Mouse (Mus musculus): ENCODE data around the gene Olfm2. TPM values are rescaled to one million over a fixed set of nuclear protein-coding genes. Genes with fewer than 3 reads are reported as not detected.

Gene Olfm2
- polyA plus RNA-seq, 1 experiment: 0.93 TPM

GRCm38 (mm10) chr9:20781286-20781685, 35.1 kb upstream of the Olfm2 start:
- WGBS: 86% methylated on average over 3 of the region's 3 CpGs
- no peak for TF ChIP-seq POLR2A (IDR thresholded peaks at IDR 0.05; ENCODE audit: control insufficient read depth, extremely low read depth, insufficient read depth, low read length, poor library complexity)
- no peak for TF ChIP-seq CTCF (IDR thresholded peaks at IDR 0.05; ENCODE audit: borderline replicate concordance, control insufficient read depth, extremely low read depth, insufficient read depth, low read length, poor library complexity)
- Histone ChIP-seq H3K4me3 (ENCODE audit: control insufficient read depth, insufficient read depth, low read length) (no peak overlapping the region), H3K4me1 (replicated peaks; ENCODE audit: control insufficient read depth, insufficient read depth, low read length) (no peaks in the 10 kb centered on the region), H3K27me3 (ENCODE audit: control insufficient read depth, insufficient read depth, low read length) (no peaks in the 10 kb centered on the region), H3K36me3 (ENCODE audit: control insufficient read depth, insufficient read depth, low read length) (no peaks in the 10 kb centered on the region), H3K27ac (ENCODE audit: control insufficient read depth, insufficient read depth, low read length) (no peak overlapping the region)
- no peak for DNase-seq

DNA sequence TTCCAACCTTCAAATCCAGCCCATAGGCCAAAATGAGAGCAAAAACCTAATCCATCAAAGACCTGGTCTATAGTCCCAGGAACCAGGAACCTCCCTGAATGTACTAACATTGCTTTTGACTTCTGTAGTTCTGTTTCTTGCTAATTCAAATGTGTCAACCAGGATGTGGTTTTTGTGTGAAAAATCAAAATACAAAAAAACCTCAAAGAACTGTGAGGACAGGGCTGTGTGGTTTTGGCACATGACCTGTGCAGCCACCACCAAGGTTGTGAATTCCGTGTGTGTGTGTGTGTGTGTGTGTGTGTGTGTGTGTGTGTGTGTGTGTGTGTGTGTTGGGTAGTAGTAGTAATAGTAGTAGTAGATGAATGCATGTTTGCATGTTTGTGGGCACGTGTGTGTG, 19.1 kb upstream of the Olfm2 start:
- Histone ChIP-seq H3K27me3 (ENCODE audit: control insufficient read depth, insufficient read depth, low read length) (no peaks in the 10 kb centered on the region; the same call in 1 of the 2 replicates), H3K27ac (ENCODE audit: control insufficient read depth, insufficient read depth, low read length) (no peak overlapping the region), H3K36me3 (ENCODE audit: control insufficient read depth, insufficient read depth, low read length) (no peaks in the 10 kb centered on the region), H3K4me1 (replicated peaks; ENCODE audit: control insufficient read depth, insufficient read depth, low read length) (peaks cover 8% of the 10 kb centered on the region), H3K4me3 (ENCODE audit: control insufficient read depth, insufficient read depth, low read length) (no peak overlapping the region)
- no peak for DNase-seq
- TF ChIP-seq POLR2A (IDR thresholded peaks at IDR 0.05; ENCODE audit: control insufficient read depth, extremely low read depth, insufficient read depth, low read length, poor library complexity) (no peak), CTCF (IDR thresholded peaks at IDR 0.05; ENCODE audit: borderline replicate concordance, control insufficient read depth, extremely low read depth, insufficient read depth, low read length, poor library complexity) (no peak)
- 3% methylated on average over 2 of the region's 2 CpGs for WGBS

GRCm38 (mm10) chr9:20763099-20763498, 16.9 kb upstream of the Olfm2 start:
- Histone ChIP-seq H3K27ac (ENCODE audit: control insufficient read depth, insufficient read depth, low read length) (no peak overlapping the region), H3K4me3 (ENCODE audit: control insufficient read depth, insufficient read depth, low read length) (no peak overlapping the region), H3K4me1 (replicated peaks; ENCODE audit: control insufficient read depth, insufficient read depth, low read length) (peaks cover 8% of the 10 kb centered on the region), H3K36me3 (ENCODE audit: control insufficient read depth, insufficient read depth, low read length) (no peaks in the 10 kb centered on the region), H3K27me3 (ENCODE audit: control insufficient read depth, insufficient read depth, low read length) (no peaks in the 10 kb centered on the region; the same call in 1 of the 2 replicates)
- TF ChIP-seq CTCF (IDR thresholded peaks at IDR 0.05; ENCODE audit: borderline replicate concordance, control insufficient read depth, extremely low read depth, insufficient read depth, low read length, poor library complexity) (no peak), POLR2A (IDR thresholded peaks at IDR 0.05; ENCODE audit: control insufficient read depth, extremely low read depth, insufficient read depth, low read length, poor library complexity) (no peak)
- DNase-seq: no peak
- 94% methylated on average over 1 of the region's 1 CpGs for whole genome bisulfite sequencing

GRCm38 (mm10) chr9:20762197-20762961, 16.2 kb upstream of the Olfm2 start:
- 70% methylated on average over 7 of the region's 7 CpGs for WGBS
- Histone ChIP-seq H3K36me3 (ENCODE audit: control insufficient read depth, insufficient read depth, low read length) (no peaks in the 10 kb centered on the region), H3K27me3 (ENCODE audit: control insufficient read depth, insufficient read depth, low read length) (no peaks in the 10 kb centered on the region; the same call in 1 of the 2 replicates), H3K27ac (ENCODE audit: control insufficient read depth, insufficient read depth, low read length) (no peak overlapping the region), H3K4me3 (ENCODE audit: control insufficient read depth, insufficient read depth, low read length) (no peak overlapping the region), H3K4me1 (replicated peaks; ENCODE audit: control insufficient read depth, insufficient read depth, low read length) (peaks cover 8% of the 10 kb centered on the region)
- DNase-seq: no peak
- TF ChIP-seq POLR2A (IDR thresholded peaks at IDR 0.05; ENCODE audit: control insufficient read depth, extremely low read depth, insufficient read depth, low read length, poor library complexity): no peak
- no peak for TF ChIP-seq CTCF (IDR thresholded peaks at IDR 0.05; ENCODE audit: borderline replicate concordance, control insufficient read depth, extremely low read depth, insufficient read depth, low read length, poor library complexity)

- Histone ChIP-seq H3K4me1 (replicated peaks; ENCODE audit: control insufficient read depth, insufficient read depth, low read length) (peaks cover 8% of the 10 kb centered on the region), H3K36me3 (ENCODE audit: control insufficient read depth, insufficient read depth, low read length) (no peaks in the 10 kb centered on the region), H3K27ac (ENCODE audit: control insufficient read depth, insufficient read depth, low read length) (no peak overlapping the region), H3K27me3 (ENCODE audit: control insufficient read depth, insufficient read depth, low read length) (no peaks in the 10 kb centered on the region; the same call in 1 of the 2 replicates), H3K4me3 (ENCODE audit: control insufficient read depth, insufficient read depth, low read length) (no peak overlapping the region)
- DNase-seq: no peak
- TF ChIP-seq POLR2A (IDR thresholded peaks at IDR 0.05; ENCODE audit: control insufficient read depth, extremely low read depth, insufficient read depth, low read length, poor library complexity) (no peak), CTCF (IDR thresholded peaks at IDR 0.05; ENCODE audit: borderline replicate concordance, control insufficient read depth, extremely low read depth, insufficient read depth, low read length, poor library complexity) (no peak)
- WGBS: 49% methylated on average over 3 of the region's 3 CpGs
These were observed 15.2 kb upstream of the Olfm2 start for GRCm38 (mm10) chr9:20761388-20761787.

DNA sequence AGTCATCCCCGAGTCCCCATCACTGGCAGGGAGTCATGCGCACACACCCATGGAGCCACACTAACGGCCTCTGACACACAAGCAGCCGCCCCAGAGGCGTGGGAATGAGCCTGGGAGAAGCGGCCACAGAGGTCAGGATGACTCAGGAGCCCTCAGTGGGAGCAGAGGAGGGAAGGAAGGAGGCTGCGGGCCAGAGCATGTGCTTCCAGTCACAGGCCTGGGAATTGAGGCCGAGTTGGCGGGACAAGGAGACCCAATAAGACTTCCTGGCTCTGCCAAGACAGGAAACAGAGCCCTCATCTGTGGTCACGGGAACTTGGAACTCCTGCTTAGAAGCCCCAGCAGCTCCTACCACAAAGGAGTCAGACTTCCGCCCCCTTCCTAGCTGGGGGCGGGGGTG, 14.7 kb upstream of the Olfm2 start:
- WGBS: 15% methylated on average over 12 of the region's 12 CpGs
- Histone ChIP-seq H3K4me3 (ENCODE audit: control insufficient read depth, insufficient read depth, low read length) (no peak overlapping the region), H3K4me1 (replicated peaks; ENCODE audit: control insufficient read depth, insufficient read depth, low read length) (peaks cover 7% of the 10 kb centered on the region), H3K27me3 (ENCODE audit: control insufficient read depth, insufficient read depth, low read length) (no peaks in the 10 kb centered on the region; the same call in 1 of the 2 replicates), H3K27ac (ENCODE audit: control insufficient read depth, insufficient read depth, low read length) (no peak overlapping the region), H3K36me3 (ENCODE audit: control insufficient read depth, insufficient read depth, low read length) (no peaks in the 10 kb centered on the region)
- no peak for DNase-seq
- no peak for TF ChIP-seq CTCF (IDR thresholded peaks at IDR 0.05; ENCODE audit: borderline replicate concordance, control insufficient read depth, extremely low read depth, insufficient read depth, low read length, poor library complexity)
- no peak for TF ChIP-seq POLR2A (IDR thresholded peaks at IDR 0.05; ENCODE audit: control insufficient read depth, extremely low read depth, insufficient read depth, low read length, poor library complexity)

All from thymus, adult 2 months (tissue).